Mouse (Mus musculus): ENCODE measurements around the gene Emid1. TPM values are rescaled to one million over a fixed set of nuclear protein-coding genes. Genes with fewer than 3 reads are reported as not detected.
A peak's percentile ranks its signal among the peaks of the same experiment; 100 is the strongest.

Emid1 gene
- polyA plus RNA-seq, 1 experiment from 2014 or later = 247 TPM

DNA sequence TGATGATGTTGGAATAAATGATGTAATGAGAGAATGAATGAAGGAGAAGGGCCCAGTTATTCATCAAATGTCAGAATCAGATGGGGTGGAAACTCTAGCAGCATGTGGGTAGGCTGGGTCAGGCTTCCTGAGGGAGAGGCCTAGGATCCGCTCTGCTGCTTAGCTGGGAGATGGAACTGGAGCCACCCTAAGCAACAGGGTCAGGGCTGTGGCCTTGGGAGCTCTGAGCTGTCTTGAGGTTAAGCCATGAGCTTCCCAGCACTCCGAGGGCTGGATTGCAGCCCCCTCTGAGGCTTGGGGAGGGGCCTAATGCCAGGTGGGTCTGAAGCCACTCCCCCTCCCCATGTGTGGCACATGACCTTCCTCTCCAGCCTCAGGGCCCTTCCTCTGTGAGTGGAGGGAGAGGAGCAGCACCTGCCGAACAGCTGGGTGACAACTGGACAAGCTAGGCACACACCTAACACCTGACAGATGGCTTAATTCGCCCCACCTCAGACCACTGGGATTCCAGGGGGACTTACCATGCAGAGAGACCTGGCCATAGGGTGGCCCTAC is 21.9 kb downstream of the Emid1 start:
- WGBS = 47% methylated on average over 4 of the region's 4 CpGs
- peak; percentile 70 for ATAC-seq (ENCODE audit: low FRiP score, low TSS enrichment)
- H3K9me3 ChIP-seq (ENCODE audit: low read length) = no peaks in the 10 kb centered on the region

DNA sequence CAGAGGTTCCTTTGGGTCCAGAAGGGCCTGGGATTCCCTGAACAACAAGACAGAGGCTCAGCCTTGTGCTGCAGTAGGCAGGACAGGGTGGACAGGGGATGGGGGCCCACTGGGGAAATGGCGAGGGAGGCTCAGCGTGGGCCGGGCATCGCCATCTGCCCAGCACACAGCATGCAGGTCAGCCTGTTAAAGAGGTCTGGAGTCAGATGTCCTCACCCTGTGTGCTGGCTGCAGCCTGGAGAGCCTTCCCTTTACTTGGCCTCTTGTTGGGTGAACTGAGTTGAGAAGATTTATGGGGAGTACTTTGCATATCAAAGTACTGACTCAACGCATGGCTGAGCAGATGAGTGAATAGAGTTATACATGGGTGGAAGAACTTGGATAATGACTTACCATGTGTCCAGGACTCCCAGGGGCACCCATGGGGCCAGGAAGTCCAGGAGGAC is 23.0 kb downstream of the Emid1 start:
- Histone ChIP-seq H3K4me3 (ENCODE audit: low read length) (no peak overlapping the region), H3K36me3 (ENCODE audit: insufficient read depth, low read length) (peaks cover 9% of the 10 kb centered on the region; the same call in 1 of the 2 replicates), H3K27me3 (ENCODE audit: insufficient read depth, low read length) (no peaks in the 10 kb centered on the region), H3K9ac (replicated peaks; ENCODE audit: low read length) (0 out of 2 replicates have a peak overlapping the region, but pooled peaks have one; percentile 25), H3K4me2 (replicated peaks; ENCODE audit: low read depth, low read length) (no peak overlapping the region), H3K9me3 (ENCODE audit: low read length) (no peaks in the 10 kb centered on the region), H3K27ac (ENCODE audit: low read length) (peak overlapping the region; percentile 84), H3K4me1 (ENCODE audit: insufficient read depth, low read length) (peaks cover 26% of the 10 kb centered on the region)
- peak; percentile 88 for ATAC-seq (ENCODE audit: low FRiP score, low TSS enrichment)
- WGBS = 16% methylated on average over 5 of the region's 5 CpGs

More for the DNA sequence above, 21.9 kb downstream of the Emid1 start:
- Histone ChIP-seq H3K27ac (ENCODE audit: low read length) (peak overlapping the region; percentile 84), H3K9ac (replicated peaks; ENCODE audit: low read length) (no peak overlapping the region), H3K36me3 (ENCODE audit: insufficient read depth, low read length) (0 out of 2 replicates have a peak, but pooled peaks cover 9% of the 10 kb centered on the region), H3K4me1 (ENCODE audit: insufficient read depth, low read length) (peaks cover 26% of the 10 kb centered on the region), H3K4me3 (ENCODE audit: low read length) (no peak overlapping the region), H3K27me3 (ENCODE audit: insufficient read depth, low read length) (no peaks in the 10 kb centered on the region), H3K4me2 (replicated peaks; ENCODE audit: low read depth, low read length) (no peak overlapping the region)

DNA sequence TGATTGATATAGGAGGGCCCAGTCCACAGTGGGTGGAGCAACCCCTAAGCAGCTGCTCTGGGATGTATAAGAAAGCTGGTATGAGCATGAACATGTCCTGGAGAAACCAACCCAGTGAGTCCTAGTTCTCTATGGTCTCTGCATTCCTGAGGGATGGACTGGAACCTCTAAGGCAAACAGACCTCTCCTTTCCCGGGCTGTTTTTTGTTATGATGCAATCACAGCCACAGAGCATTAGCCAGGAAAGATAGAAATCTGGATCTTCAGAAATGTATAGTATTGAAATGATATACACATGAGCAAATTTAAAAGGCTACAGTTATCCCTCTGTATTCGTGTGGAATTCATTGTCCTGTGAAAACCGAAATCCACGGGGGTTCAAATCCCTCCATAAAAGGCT is 26.3 kb downstream of the Emid1 start:
- Histone ChIP-seq H3K27ac (ENCODE audit: low read length) (no peak overlapping the region), H3K27me3 (ENCODE audit: insufficient read depth, low read length) (no peaks in the 10 kb centered on the region), H3K4me2 (replicated peaks; ENCODE audit: low read depth, low read length) (no peak overlapping the region), H3K9ac (replicated peaks; ENCODE audit: low read length) (no peak overlapping the region), H3K4me1 (ENCODE audit: insufficient read depth, low read length) (peaks cover 26% of the 10 kb centered on the region), H3K9me3 (ENCODE audit: low read length) (no peaks in the 10 kb centered on the region), H3K36me3 (ENCODE audit: insufficient read depth, low read length) (peaks cover 13% of the 10 kb centered on the region; the same call in 1 of the 2 replicates), H3K4me3 (ENCODE audit: low read length) (no peak overlapping the region)
- no peak for ATAC-seq (ENCODE audit: low FRiP score, low TSS enrichment)
- 85% methylated on average over 4 of the region's 4 CpGs for WGBS

DNA sequence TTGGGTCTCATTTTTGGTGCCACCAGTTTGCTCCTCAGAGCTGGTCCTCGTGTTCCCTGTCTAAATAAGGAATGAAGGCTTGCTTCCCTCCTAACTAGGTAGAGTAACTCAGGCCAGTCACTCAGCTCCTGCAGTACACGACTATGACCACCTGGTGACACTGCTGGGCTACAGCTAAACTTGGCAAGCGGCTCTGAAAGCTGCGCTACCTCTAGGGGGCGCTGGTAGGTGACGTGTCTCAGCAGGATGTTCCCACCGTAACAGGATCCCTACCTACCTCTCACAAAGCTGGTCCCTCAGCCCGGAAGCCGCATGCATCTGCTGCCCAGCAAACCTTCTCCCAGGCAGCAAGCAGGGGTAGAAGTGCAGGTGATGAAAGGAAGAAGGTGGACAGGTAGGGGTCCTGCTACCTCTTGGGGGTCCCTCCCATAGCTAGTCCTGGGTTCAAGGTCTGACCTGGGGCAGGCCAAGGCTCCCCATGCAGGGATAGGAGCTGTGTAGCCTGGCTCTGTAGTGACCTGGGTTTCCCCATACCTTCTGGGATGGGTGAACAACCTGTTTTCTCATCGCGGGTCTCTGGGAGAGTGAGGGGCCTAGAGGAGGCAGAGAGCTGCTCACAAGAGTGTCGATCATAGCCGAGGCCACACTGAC is 37.0 kb downstream of the Emid1 start:
- WGBS = 27% methylated on average over 13 of the region's 13 CpGs
- ATAC-seq (ENCODE audit: low FRiP score, low TSS enrichment) = peak; percentile 73

DNA sequence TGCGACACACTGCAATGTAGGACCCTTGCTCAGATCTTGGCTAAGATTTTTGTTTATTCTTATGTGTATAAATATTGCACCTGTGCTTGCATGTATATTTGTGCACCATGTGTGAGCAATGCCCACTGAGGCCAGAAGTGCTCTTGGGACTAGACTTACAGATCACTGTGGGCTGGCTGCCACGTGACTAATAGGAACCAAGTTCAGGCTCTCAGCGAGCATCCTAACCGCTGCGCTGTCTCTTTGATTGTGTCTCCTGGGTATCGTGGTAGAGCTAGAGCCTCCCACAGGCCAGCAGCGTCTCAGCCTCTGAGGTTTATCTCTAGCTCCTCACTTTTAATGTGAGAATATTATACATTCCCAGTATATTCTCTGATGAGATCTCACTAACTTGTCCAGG is 38.4 kb downstream of the Emid1 start:
- WGBS = 82% methylated on average over 7 of the region's 7 CpGs
- H3K4me2 ChIP-seq (replicated peaks; ENCODE audit: low read depth, low read length) = no peak overlapping the region
- H3K9me3 ChIP-seq (ENCODE audit: low read length) = no peaks in the 10 kb centered on the region
- no peaks in the 10 kb centered on the region for H3K27me3 ChIP-seq (ENCODE audit: insufficient read depth, low read length)
- H3K9ac ChIP-seq (replicated peaks; ENCODE audit: low read length) = no peak overlapping the region
- H3K4me3 ChIP-seq (ENCODE audit: low read length) = no peak overlapping the region
- H3K4me1 ChIP-seq (ENCODE audit: insufficient read depth, low read length) = no peaks in the 10 kb centered on the region
- H3K27ac ChIP-seq (ENCODE audit: low read length) = no peak overlapping the region
- no peak for ATAC-seq (ENCODE audit: low FRiP score, low TSS enrichment)
- H3K36me3 ChIP-seq (ENCODE audit: insufficient read depth, low read length) = no peaks in the 10 kb centered on the region

More for the DNA sequence above, 37.0 kb downstream of the Emid1 start:
- Histone ChIP-seq H3K4me3 (ENCODE audit: low read length) (no peak overlapping the region), H3K27me3 (ENCODE audit: insufficient read depth, low read length) (no peaks in the 10 kb centered on the region), H3K4me1 (ENCODE audit: insufficient read depth, low read length) (no peaks in the 10 kb centered on the region), H3K9ac (replicated peaks; ENCODE audit: low read length) (no peak overlapping the region), H3K9me3 (ENCODE audit: low read length) (no peaks in the 10 kb centered on the region), H3K27ac (ENCODE audit: low read length) (no peak overlapping the region), H3K36me3 (ENCODE audit: insufficient read depth, low read length) (no peaks in the 10 kb centered on the region), H3K4me2 (replicated peaks; ENCODE audit: low read depth, low read length) (no peak overlapping the region)

DNA sequence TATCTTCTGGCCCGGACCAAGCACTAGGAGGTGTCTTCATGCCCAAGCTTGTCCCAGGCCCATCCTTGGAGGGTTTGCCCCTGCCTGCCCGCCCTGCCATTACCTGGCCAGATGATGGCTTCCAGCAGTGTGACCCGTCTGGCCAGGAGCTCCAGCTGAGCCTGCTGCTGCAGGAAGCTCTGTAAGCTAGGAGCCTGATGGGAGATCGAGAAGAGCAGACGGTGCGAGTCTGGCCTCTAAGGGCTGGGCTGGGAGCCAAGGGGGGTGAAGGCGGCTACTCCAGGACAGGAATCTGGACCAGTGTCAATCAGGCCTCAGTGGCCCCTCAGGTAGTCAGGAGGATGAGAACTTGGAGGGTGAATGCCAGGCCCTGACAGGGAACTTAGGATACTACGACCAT is 42.6 kb downstream of the Emid1 start:
- Histone ChIP-seq H3K9ac (replicated peaks; ENCODE audit: low read length) (no peak overlapping the region), H3K9me3 (ENCODE audit: low read length) (no peaks in the 10 kb centered on the region), H3K4me1 (ENCODE audit: insufficient read depth, low read length) (no peaks in the 10 kb centered on the region), H3K36me3 (ENCODE audit: insufficient read depth, low read length) (peaks cover 12% of the 10 kb centered on the region; the same call in 1 of the 2 replicates), H3K27me3 (ENCODE audit: insufficient read depth, low read length) (no peaks in the 10 kb centered on the region), H3K4me3 (ENCODE audit: low read length) (no peak overlapping the region), H3K27ac (ENCODE audit: low read length) (no peak overlapping the region), H3K4me2 (replicated peaks; ENCODE audit: low read depth, low read length) (no peak overlapping the region)
- WGBS = 79% methylated on average over 8 of the region's 8 CpGs
- no peak for ATAC-seq (ENCODE audit: low FRiP score, low TSS enrichment)

DNA sequence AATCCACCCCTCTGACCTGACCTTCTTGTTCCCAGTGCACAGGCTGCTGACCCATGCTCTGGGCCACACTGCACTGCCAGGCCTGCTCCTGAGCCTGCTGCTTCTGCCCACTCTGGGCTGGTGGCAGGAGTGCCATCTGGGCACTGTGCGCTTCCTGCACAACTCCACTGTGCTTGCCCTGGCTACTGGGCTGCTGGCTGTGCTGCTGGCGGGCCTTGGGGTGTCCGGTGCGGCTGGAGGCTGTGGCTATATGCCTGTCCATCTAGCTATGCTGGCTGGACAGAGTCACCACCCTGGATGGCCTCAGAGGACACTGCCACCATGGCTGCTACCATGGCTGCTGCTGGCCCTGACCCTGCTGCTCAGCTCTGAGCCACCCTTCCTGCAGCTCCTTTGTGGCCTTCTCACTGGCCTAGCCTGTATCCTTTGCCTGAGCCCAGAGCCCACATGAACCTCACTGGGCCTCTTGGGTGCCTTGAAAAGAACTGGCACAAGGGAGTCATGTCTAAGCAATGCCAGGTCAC is 48.0 kb downstream of the Emid1 start:
- H3K9me3 ChIP-seq (ENCODE audit: low read length) = no peaks in the 10 kb centered on the region
- no peak overlapping the region for H3K4me3 ChIP-seq (ENCODE audit: low read length)
- no peaks in the 10 kb centered on the region for H3K27me3 ChIP-seq (ENCODE audit: insufficient read depth, low read length)
- H3K4me1 ChIP-seq (ENCODE audit: insufficient read depth, low read length) = peaks cover 17% of the 10 kb centered on the region
- WGBS = 93% methylated on average over 4 of the region's 4 CpGs
- H3K27ac ChIP-seq (ENCODE audit: low read length) = no peak overlapping the region
- ATAC-seq (ENCODE audit: low FRiP score, low TSS enrichment) = no peak
- 0 out of 2 replicates have a peak overlapping the region, but pooled peaks have one; percentile 6 for H3K9ac ChIP-seq (replicated peaks; ENCODE audit: low read length)
- H3K4me2 ChIP-seq (replicated peaks; ENCODE audit: low read depth, low read length) = no peak overlapping the region
- H3K36me3 ChIP-seq (ENCODE audit: insufficient read depth, low read length) = peaks cover 20% of the 10 kb centered on the region; the same call in 1 of the 2 replicates

DNA sequence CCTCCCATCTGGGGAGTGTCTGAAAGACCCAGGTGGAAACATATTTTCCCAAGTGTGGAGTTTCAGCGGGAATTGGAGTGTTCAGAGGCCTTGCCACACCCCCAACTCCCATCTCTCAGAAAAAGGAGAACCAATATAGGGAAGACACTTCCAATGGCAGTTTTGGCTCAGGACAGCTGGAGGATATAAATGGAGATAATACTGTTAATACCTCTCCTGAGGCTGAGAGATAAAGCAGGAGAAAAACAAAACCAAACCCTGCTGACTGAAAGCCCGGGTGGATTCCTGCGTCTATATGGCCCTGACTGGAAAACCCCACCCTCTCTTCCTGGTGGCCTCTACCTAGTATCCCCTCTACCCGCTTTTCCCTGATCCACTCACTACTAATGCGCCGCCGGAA is 49.7 kb downstream of the Emid1 start:
- WGBS = 85% methylated on average over 7 of the region's 7 CpGs
- peaks cover 18% of the 10 kb centered on the region for H3K4me1 ChIP-seq (ENCODE audit: insufficient read depth, low read length)
- ATAC-seq (ENCODE audit: low FRiP score, low TSS enrichment) = no peak
- H3K27ac ChIP-seq (ENCODE audit: low read length) = no peak overlapping the region
- H3K9ac ChIP-seq (replicated peaks; ENCODE audit: low read length) = no peak overlapping the region
- no peaks in the 10 kb centered on the region for H3K9me3 ChIP-seq (ENCODE audit: low read length)
- H3K4me2 ChIP-seq (replicated peaks; ENCODE audit: low read depth, low read length) = no peak overlapping the region
- no peak overlapping the region for H3K4me3 ChIP-seq (ENCODE audit: low read length)
- no peaks in the 10 kb centered on the region for H3K27me3 ChIP-seq (ENCODE audit: insufficient read depth, low read length)
- peaks cover 20% of the 10 kb centered on the region; the same call in 1 of the 2 replicates for H3K36me3 ChIP-seq (ENCODE audit: insufficient read depth, low read length)

DNA sequence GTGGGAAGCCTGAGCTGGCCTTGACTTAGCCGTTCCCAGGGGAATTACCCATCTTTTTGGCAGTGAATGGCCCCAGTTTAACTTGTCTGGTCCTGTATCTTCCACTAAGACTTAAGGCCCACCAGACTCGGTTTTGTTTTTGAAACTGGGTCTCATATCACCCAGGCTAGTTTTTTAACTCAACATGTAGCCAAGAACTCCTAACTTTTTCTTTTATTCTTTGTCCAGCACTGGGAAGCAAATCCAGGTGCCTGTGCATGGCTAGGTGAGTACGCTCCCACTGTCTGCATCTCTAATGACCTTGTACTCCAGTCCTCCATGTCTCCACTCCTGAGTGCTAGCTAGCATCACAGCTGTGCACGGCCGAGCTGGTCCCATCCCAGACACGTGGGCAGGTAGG is 50.4 kb downstream of the Emid1 start:
- H3K4me3 ChIP-seq (ENCODE audit: low read length) = no peak overlapping the region
- no peaks in the 10 kb centered on the region for H3K9me3 ChIP-seq (ENCODE audit: low read length)
- WGBS = 70% methylated on average over 6 of the region's 6 CpGs
- H3K4me2 ChIP-seq (replicated peaks; ENCODE audit: low read depth, low read length) = no peak overlapping the region
- H3K4me1 ChIP-seq (ENCODE audit: insufficient read depth, low read length) = peaks cover 26% of the 10 kb centered on the region
- no peak overlapping the region for H3K9ac ChIP-seq (replicated peaks; ENCODE audit: low read length)
- peaks cover 20% of the 10 kb centered on the region; the same call in 1 of the 2 replicates for H3K36me3 ChIP-seq (ENCODE audit: insufficient read depth, low read length)
- no peaks in the 10 kb centered on the region for H3K27me3 ChIP-seq (ENCODE audit: insufficient read depth, low read length)
- peak overlapping the region; percentile 99; the same call in 1 of the 2 replicates for H3K27ac ChIP-seq (ENCODE audit: low read length)
- no peak for ATAC-seq (ENCODE audit: low FRiP score, low TSS enrichment)

DNA sequence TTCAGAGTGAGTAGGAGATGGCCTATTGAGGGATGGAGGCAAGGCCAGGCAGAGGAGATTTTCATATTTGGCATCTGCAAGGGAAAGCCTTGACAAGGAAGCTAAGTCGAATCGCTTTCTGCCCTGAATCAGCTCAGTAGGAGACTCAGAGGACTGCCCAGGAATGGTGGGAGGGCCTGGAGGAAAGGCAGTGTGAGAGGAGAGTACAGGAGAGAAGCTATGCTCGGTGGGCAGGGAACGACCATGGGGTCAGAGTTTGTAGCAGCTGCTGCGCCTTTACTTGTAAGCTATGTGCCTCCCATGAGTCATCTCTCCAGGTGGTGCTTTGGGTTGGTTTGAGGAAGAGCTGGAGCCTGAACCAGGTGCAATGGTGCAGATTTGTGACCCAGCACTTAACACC is 51.3 kb downstream of the Emid1 start:
- Histone ChIP-seq H3K4me3 (ENCODE audit: low read length) (peak overlapping the region; percentile 100), H3K4me1 (ENCODE audit: insufficient read depth, low read length) (peaks cover 33% of the 10 kb centered on the region), H3K27ac (ENCODE audit: low read length) (peak overlapping the region; percentile 99), H3K9ac (replicated peaks; ENCODE audit: low read length) (peak overlapping the region; percentile 100; the same call in 1 of the 2 replicates), H3K36me3 (ENCODE audit: insufficient read depth, low read length) (peaks cover 16% of the 10 kb centered on the region; the same call in 1 of the 2 replicates), H3K4me2 (replicated peaks; ENCODE audit: low read depth, low read length) (peak overlapping the region; percentile 88), H3K27me3 (ENCODE audit: insufficient read depth, low read length) (no peaks in the 10 kb centered on the region), H3K9me3 (ENCODE audit: low read length) (no peaks in the 10 kb centered on the region)
- WGBS = 32% methylated on average over 5 of the region's 5 CpGs
- ATAC-seq (ENCODE audit: low FRiP score, low TSS enrichment) = no peak
